Comparison of ENCODE assay signal across 10 mouse cellular contexts in genomic region chr10:39540012-39540647, GRCm38 (mm10).
DNase-seq lines count a peak whose midpoint lies in the region; ATAC-seq and TF ChIP-seq lines count a peak whose summit lies in the region.
"Had no signal": no experiment of that assay in that cellular context is flagged by ENCODE, and none has a peak within 500 bp of the region (broad histone marks: within the 10 kb centered on the region; RNA-seq: fewer than 3 reads in every experiment).

No protein-coding gene starts in this region.

- H3K4me3 ChIP-seq in gastrocnemius, adult 2 months = no peak overlapping the region
- no peak overlapping the region for H3K4me3 ChIP-seq in midbrain, embryonic 11.5 days (ENCODE audit: low read depth, low read length)

- TF ChIP-seq CTCF in gastrocnemius, adult 2 months (IDR thresholded peaks at IDR 0.05) = no peak

- H3K4me2 ChIP-seq in midbrain, embryonic 11.5 days = no peak overlapping the region

- 0 out of 2 replicates have a peak, but pooled peaks have one; percentile 13 for ATAC-seq in granulocyte monocyte progenitor cell, adult 5-6 weeks (replicated peaks; ENCODE audit: poor library complexity, severe bottlenecking)
- no peak for ATAC-seq in midbrain, embryonic 11.5 days (ENCODE audit: low FRiP score)

- no peaks in the 10 kb centered on the region for H3K36me3 ChIP-seq in midbrain, embryonic 11.5 days (ENCODE audit: control insufficient read depth, insufficient read depth, low read length)

- peak overlapping the region; percentile 46; the same call in 1 of the 2 replicates for H3K27ac ChIP-seq in gastrocnemius, adult 2 months
- peak overlapping the region; percentile 77 for H3K27ac ChIP-seq in midbrain, embryonic 11.5 days (ENCODE audit: low read depth, low read length)
- H3K27ac ChIP-seq: macrophage had no signal

- peak; percentile 17 for DNase-seq in gastrocnemius, adult 2 months
- no peak for DNase-seq in gastrocnemius, postnatal 10 days
- peak; percentile 61 for DNase-seq in 416B (ENCODE audit: low read depth)
- no peak for DNase-seq in midbrain, embryonic 11.5 days (ENCODE audit: low spot score, missing footprints)
- no peak for DNase-seq in frontal cortex, postnatal 10 days (ENCODE audit: low spot score in 2 of 2)
- DNase-seq in urinary bladder, postnatal 4 days (ENCODE audit: low spot score in 2 of 2) = no peak
- DNase-seq in layer of hippocampus, adult 18-20 months (ENCODE audit: low spot score in 2 of 2) = no peak
- DNase-seq: heart, postnatal 10 days had no signal

- H3K4me1 ChIP-seq in midbrain, embryonic 11.5 days (ENCODE audit: control insufficient read depth, insufficient read depth, low read length) = peaks cover 49% of the 10 kb centered on the region

- H3K9ac ChIP-seq in midbrain, embryonic 11.5 days (ENCODE audit: low read length) = peak overlapping the region; percentile 27; the same call in 1 of the 2 replicates

- WGBS in midbrain, embryonic 11.5 days = 45% methylated on average over 9 of the region's 9 CpGs

- no peaks in the 10 kb centered on the region for H3K9me3 ChIP-seq in midbrain, embryonic 11.5 days (ENCODE audit: control insufficient read depth, low read length)

- intact Hi-C loops in gastrocnemius, adult 2 months (cut with DNase I) = no loop called here

- H3K27me3 ChIP-seq in midbrain, embryonic 11.5 days (ENCODE audit: control insufficient read depth, insufficient read depth, low read length) = no peaks in the 10 kb centered on the region

Comparison
In these comparisons a context has a peak if more than half of its experiments do, and no peak if none do; other contexts are left out.
1. DNase-seq: peak in gastrocnemius, adult 2 months (single experiment) and 416B (single experiment); none in gastrocnemius, postnatal 10 days (single experiment), midbrain, embryonic 11.5 days (single experiment), frontal cortex, postnatal 10 days (0 of 2), urinary bladder, postnatal 4 days (0 of 2) and layer of hippocampus, adult 18-20 months (0 of 2).